Mouse (Mus musculus) thymus, adult 18-20 months (tissue): ENCODE data around the gene Spdye4c.

Experiments
- DNase-seq, 2 experiments: peaks; one replicate each; pipeline ENCODE4 v3.0.0; 2022; ENCODE audit warnings: mixed read lengths in 2 of 2

The Spdye4c gene

DNA sequence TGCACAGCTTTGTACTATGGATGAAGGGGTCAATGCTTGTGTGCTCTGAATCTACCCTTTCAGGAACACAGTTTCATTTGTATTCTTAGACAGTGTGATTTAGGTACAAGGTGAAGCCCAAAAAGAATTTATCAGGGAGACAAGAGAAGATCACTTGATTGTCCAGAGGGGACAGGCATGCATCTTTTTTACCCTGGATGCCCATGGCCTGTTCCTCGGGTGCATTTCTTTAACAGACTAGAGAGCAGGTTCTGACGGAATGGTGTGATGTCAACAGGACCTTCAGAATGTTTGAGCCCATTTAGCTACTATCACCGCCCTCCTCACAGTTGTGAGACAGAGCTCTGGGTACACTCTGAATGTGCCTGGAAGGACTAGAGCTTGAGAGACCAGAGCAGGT, at the start of gene Spdye4c:
TSS of gene Spdye4c (plus strand) at position 301 of the 400 bp plus-strand sequence.
- DNase-seq: no peak

DNA sequence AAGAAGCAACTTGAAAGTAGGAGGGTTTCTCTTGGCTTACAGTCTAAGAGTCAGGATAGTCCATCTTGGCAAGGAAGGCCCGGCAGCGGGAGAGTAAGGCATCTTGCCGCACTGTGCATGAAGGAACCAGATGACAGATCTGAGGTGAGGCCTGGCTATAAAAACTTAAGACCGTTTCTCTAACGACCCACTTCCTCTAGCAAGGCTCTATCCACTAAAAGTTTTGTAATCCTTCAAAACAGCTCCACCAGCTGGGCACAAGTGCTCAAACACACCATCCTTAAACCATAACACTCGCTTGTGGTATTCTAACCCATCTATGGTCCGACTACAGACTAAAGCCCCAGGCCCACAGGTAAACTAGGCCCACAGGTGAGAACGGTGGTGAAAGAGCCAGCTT, 47.5 kb upstream of the Spdye4c start:
- no peak for DNase-seq

DNA sequence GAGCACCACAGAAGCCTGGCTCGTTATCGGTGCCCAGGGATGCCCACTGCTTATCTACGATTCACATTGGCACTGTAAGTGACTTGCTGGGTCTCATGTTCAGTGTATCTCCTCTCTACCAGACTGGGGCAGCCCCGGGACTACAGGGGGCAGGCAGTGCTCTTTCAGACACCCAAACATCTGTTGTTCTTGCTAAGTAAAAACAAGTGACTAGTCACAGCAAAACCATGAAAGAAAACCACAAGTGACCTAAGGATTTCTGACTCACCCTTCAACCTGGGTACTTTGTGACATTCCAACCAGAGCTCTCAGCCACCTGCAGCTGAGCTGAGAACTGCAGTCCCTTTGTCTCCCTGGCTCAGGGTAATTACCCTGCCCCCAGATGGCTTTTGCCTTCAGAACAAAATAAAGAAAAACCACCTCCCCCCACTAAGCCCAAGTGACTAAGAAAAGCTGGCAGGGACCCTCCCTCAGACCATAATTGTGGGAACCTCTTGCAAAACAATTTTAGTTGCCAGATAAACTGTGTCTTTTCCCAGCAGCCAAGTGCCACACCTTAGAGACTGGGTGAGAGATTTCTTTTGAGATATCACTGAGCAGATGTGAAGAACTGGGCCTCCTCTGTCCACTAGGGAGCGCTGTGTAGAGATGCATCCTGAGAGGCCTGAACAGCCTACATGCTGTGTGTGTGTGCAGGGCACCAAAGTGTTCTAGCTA, 46.4 kb upstream of the Spdye4c start:
- DNase-seq: peak; percentile 23 to 48

DNA sequence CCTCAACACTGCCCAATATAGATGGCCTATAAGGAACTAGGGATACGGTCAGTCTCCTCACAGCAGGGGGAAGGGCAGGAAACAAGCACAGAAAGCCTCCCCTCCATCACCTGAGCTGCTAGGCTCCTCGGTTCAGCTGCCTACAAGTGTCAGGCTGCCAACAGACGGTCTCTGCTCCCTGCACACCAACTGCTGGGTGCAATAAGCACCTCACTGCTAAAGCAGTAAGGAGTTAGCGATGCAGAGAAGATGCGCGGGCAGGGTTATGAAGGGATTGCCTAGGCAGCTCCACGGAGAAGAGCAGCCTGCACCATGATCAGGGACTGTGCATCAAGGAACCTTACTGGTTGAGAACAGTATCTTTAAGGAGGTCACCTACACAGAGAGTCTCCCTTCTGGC, 45.6 kb upstream of the Spdye4c start:
- no peak for DNase-seq

DNA sequence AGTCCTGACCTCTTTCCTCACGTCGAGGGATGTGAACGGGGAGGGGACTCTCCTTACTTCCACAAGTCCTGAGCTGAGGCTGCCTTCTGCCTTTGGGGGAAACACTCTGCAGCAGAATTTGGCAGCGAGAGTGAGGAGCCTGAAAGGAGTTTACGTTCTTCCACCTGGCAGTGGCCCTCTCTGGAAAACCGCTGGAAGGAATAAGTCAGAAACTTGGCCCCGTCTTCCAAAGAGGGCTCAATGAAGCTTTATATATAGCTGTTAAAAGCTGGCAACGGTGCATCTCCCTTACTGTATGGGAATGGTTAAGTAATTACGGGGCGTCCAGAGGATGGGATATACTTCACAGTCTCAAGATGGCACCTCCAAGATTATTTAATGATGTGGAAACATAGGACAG, 43.9 kb upstream of the Spdye4c start:
- no peak for DNase-seq

DNA sequence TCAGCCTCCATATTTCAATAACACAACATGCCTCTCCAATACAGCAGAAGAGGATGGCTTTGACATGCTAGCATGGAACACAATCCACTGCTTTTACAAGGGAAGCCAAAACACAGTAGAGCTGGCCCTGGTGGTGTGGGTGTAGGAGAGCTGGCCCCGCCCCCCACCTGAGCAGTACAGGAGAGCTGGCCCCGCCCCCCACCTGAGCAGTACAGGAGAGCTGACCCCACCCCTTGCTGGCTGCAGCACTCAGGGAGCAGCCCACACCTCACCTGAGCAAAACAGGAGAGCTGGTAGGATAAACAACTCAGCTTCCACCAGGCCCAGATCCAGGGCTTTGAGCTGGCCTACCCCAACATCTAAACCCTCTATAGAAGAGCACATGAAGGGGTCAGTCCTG, 42.7 kb upstream of the Spdye4c start:
- no peak for DNase-seq

DNA sequence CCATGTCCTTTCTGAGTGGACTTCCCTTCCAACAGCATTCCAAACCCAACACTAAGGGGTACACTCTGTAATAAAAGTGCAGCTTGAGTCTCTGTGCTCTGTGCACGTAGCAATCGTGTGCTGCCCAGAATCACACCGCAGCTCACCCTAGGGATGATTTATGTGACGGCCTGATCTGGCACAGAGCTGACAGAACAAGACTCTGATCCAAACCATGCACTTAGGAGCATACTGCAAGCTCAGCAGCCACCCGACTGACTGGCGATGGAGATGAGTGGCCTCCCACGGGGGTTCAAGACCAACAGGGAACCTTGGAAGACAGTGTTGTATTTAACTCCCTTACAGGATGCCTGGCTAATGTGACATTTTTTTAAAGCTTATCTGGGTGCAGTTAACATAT, 41.4 kb upstream of the Spdye4c start:
- no peak for DNase-seq

DNA sequence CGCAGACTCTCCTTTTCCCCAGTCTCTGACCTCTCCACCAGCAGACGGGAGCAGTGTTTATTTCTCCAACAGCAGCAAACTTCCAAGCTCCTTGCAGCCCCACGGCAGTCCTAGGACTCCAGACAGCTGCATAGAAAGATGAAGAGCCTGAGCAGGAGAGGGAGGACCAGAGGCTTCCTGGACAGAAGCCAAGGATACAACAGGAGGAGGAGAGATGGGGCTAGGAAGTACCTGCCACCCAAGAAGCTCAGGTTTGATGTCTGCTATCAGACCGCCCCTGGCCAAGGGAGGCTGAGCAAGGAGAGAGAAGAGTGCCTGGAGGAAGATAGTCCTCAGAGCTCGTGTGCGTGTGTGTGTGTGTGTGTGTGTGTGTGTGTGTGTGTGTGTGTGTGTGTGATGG, 41.0 kb upstream of the Spdye4c start:
- no peak for DNase-seq

DNA sequence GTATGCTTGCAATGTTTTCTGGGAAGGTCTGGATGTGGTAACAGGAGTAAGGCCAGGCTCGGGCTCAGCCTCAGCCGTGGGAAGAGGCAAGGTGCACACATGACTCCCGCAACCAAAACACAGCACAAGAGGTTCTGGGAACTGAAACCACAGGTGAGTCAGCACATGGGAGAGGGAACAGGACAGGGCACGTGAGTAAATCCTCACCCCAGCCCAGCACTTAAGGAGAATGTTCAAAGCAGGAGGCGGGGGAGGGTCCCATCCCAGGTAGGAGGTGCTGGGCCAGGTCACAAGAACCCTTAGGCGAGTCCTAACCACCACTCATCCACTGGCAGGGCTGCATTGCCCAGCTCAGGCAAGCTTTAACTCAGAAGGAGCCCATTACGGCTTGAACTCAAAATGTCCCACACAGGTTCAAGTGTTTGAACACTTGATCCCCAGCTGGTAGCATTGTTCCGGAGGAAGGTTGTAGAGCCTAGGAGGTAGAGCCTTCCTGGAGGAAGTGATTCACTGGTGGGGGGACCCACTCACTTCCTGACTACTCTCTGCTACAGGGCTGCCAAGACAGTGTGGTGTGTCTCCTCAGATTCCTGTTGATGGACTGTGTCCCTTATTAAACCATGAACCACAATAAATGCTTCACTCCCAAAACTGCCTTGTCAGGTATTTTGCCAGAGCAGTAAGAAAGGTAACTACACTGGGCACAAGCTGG, 38.8 kb upstream of the Spdye4c start:
- no peak for DNase-seq

DNA sequence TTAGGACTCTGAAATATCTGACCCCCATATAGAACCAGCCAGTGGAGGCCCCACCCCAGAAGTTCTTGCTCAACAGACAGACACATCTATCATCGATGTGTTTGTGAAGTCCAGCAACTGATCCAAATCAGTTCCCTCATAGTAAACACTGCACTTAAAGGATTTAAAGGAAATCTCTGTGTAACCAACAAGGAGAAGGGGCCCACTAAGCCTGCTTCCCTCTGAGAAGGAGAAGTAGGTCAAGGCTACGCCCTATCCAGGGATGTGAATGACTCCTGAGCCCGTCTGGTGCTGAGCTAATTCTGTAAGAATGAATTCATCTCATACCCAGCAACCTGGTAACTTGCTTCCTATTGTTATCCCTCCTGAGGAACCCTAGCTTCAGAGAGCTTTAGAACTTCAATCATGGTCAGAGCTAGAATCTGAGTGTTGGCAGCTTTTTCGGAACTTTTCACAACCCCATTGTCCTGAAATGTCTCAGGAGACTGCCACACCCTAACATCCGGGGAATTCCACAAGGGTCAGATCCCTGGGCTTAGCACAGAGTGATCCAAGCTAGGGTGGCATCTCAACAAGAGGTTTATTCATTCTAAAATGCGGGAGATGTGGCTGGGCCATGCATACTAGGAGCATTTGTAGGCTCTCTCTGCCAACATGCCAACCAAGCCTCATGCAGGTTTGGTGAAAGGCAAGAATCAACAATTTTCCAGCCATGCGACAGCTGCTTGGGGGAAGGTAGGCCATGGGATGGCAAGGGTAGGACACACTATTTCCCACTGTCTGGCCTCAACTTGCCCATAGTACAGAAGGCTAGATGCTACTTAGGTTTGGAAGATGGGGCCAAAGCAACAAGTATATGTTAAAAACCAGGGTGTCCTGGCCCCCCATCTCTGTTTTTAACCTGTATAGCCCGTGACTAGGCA, 38.0 kb upstream of the Spdye4c start:
- no peak for DNase-seq

DNA sequence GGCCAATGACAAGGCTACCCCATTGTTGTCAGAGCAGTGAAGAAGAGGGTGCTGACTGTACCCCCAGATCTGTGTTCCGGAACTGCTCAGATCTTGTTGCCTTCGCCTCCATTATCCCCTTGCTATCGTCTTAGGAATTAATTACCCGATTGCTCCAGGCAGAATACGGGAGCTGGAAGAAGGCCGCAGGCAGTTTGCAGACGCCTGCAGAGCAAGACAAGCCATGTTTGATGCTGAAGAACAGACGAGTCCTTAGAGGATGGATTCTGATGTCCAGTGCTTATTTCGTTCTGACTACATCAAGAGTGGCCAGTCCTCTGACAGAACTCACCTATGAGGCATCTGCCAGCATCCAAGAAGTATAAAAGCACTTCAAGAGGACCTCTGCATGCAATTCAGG, 35.9 kb upstream of the Spdye4c start:
- DNase-seq: no peak

DNA sequence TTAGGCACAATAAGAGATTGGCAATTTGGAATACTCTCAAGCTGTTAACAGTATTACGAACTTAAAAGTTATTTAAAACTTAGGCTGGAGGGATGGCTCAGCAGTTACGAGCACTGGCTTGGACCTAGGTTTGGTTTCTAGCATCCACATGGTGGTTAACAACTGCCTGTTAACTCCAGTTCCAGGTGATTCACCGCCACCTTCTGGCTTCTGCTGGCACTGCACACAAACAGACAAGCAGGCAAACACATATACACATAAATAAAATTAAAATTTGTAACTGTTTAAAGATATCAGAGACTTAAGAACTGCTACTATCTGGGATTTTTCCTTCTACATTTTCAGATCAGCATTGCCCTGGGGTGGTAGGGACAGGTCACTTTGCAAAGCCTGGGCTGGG, 26.8 kb upstream of the Spdye4c start:
- DNase-seq: no peak

DNA sequence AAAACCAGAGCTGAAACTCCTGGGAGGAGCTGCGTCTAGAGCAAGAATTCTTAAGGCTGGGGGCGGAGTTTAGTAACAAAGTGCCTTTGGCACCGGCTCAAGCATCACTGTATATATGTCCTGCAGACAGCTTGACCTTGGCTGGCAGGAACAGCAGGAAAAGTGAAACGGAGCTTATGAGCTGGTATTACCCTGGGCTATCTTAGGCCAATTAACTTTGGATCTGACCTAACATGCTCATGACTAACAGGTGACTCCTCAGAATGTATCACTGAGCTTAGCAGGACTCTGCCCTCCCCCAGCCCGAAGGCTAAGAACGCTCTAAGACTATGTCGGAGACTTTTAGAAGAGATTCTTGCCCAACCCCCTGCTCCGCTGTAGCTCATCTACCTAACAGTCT, 25.1 kb upstream of the Spdye4c start:
- DNase-seq: no peak

DNA sequence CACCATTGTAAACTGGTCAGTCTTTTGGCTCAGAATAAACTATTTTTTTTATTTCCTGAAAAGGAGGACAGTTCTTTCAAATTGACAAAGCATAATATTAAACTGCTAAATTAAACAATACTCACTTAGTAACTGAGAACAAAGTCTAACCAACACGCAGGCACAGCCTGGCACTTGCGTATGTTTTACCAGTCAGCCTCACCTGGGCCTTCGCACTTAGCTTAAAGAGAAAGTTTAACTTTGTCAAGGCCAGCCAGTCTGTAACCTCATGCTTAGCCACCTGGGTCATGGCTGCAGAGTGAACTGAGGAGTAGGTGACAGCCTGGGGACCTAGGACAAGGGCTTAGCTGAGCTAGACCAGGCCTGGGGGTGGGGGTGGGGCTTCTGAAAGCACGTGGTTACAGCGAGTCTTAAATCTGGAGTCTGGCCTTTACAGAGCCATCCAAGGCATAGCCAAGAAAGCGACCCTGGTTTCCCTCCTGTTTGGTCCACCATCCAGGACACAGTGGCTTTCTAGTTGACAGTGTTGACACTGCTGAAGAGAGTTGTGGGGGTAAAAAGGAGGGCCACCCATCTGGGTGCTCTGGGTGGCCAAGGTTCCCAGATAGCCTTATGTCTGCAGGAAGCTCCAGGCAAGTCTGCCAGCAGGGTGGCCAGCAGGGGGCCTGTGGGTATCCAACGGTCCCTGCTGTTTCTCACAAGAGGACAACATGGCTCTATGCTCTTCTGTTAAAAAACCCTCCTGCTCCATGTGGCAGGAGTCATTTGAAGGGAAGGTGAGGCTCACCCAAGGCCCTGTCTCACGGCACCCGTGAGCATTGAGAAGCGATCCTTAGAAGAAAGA, 24.5 kb upstream of the Spdye4c start:
- no peak for DNase-seq

DNA sequence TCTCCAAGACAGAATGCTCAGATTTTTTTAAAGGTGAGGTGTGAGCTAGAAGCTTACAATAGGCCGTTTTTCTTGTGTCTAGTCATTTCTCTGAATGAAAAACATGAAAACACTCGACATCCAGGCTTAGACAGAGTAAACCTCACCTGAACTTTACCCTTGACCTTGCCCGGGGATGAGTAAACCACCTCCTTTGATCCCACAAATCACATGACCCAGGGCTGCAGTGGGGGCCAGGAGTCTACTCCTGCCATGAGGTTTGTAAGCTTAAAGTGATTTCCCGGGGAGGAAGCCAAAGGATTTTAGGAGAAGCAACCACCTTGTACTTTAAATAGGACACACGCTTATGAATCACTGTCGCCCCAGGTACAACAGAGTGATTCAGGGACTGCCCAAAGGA, 23.0 kb upstream of the Spdye4c start:
- no peak for DNase-seq

DNA sequence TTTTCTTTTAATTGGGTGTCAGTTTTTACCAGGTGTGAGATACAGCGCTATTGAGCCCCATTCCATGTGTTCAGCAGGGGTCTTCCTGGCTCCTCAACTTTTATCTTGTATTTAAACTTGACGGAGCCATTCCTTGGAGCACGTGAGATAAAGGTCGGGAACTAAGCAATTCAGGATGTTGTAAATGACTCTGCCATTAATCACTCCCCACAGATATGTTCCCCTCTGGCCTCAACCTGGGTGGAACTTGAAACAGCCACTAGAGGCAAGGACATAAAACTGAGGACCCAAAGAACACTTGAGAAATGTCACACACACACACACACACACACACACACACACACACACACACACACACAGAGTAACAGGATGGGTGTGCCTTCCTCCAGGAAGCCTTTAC, 22.5 kb upstream of the Spdye4c start:
- DNase-seq: no peak

DNA sequence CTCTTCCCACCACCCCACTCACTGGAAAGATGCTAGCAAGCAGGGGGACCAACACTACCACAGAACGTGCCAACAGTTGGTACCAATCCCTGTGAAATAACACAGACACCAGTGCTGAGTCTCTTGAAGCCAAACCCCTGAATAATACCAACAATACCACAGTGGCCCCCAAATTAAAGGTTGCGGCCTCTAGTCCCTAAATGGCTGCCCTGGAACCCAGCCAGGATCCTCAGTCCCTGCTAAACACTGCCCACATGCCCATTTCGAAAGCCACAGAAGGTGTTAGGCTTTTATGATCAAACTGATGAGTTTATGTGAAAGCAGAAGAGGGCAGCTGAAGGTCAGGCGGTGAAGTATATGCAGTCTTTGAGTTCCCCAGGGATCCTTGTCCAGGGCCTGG, 20.0 kb upstream of the Spdye4c start:
- no peak for DNase-seq

DNA sequence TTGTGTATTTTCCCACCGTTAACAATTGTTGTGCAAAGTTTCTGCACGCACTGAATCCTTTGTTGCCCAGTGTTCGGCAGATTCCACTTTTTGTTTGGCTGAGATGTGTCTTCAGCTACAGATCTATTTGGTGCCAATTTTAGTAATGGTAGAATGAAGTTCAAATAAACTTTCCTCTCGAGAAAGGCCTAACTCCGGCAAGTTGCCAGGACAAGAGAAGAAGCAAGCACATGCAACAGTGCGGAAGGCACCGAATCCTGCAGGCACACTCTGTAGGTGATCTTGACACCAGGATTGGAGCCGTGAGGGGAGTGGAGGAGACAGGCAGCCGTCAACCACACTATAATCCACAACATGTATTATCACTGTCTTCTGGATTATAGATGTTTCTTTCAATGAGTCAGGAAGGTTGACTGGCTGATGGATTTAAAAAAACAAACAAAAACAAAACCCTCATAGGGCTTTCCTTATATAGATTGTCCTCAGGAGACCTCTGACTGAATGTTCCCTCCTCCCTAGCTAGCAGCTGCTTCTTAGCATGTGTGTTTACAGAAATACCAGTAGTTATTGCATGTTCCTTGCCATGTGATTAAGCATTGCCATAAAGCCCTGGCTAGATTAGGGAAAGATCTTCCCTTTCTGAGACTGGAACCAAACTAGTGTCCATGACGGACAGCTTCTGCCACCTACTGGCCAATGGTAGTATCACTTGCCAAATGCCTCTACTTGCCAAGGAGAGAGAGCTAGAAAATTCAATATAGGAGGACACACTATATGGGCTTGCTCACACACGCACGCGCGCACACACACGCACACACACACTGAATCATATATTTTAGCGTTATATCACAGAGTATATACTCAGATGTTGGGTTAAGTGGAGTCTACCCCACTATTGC, 18.0 kb upstream of the Spdye4c start:
- peak; percentile 6 to 26 for DNase-seq

DNA sequence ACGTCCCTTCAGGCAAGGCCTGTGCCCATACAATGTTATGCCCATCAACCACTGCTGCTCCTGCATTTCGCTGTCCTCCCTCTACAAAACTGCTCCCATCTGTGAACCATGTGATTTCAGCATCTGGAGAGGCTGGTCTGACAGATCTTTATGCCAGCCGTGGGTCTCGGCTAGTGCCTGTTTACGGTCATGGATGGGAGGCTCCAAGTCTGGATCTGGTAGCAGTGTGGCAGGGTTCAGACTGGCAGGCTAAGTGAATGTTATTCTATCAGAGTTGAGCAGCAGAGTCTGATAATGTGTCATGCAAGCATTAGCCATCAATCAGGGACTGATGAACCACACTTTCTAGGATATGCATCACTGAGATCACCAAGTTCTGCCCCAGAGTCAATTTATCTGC, 8.1 kb upstream of the Spdye4c start:
- DNase-seq: no peak

DNA sequence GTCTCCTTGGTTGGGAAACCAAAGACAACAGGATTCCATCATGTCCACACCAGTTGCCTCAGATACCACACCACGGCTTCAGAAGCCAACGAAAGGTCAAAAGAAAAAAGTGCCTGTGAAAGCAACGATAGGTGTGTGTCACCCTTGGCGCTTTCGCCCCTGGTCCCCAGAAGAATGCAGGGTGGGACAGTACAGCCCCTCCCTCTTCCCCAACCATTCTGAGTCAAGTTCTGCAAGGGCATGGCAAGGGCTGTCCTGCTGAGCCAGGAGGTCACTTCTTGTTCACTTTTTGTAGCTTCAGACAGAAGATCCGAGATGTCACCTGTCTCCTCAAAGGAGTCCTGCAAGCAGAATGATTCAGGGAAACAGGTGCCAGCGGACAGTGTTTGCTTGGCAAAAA, 1.3 kb downstream of the Spdye4c start:
- DNase-seq: no peak

DNA sequence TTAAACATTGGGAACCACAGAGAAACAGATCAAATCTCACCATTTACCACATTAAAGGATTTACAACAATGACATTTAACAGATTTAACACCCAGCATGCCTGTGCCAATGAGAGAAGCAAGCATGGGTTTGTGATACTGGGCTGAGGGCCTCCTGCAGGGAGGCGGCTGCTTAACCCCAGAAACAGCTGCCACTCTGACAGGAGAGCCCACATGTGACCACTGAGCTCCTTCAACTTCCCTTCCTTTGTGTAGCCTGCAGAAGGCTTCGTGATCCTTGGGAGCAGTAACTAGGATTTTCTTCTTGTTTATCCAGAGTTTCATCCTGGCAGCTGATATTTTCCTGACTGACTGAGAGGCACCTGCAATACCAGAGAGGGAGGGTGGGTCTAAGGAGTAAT, 10.5 kb downstream of the Spdye4c start:
- DNase-seq: no peak

DNA sequence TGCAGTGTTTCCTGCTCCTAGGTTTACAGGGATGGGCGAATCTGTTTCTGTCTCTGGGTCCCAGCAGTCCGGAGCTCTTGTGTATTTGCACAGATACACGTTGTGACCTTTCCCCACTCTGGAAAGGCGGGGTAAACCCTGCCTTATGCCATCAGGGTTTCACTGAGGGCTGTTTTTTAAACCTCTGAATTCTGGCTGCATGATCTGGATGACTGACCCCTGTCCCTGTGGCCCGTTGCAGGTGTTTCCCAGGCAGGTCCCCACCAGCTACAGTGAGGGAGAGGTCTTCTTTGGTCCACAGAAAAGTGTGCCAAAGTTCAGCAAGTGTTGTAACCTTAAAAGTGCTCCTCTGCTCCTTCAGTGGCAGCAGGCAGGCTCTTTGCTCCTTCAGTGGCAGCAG, 18.3 kb downstream of the Spdye4c start:
- DNase-seq: no peak
